Mouse (Mus musculus) neural tube, embryonic 15.5 days (tissue): Measurements from ENCODE around the gene Stip1. TPM values are rescaled to one million over a fixed set of nuclear protein-coding genes. Genes with fewer than 3 reads are reported as not detected.
"Not testable (repeated sequence)": the region's sequence is repeated elsewhere in the genome, so short reads cannot be mapped to it uniquely, and the experiment has no call there.

ENCODE experiments used
- ATAC-seq: fragments of 200-750 bp; cut with Nextera tagmentation; 2 replicates; pipeline ENCODE4 v1.8.0; 2017; ENCODE audit warnings: mild to moderate bottlenecking, moderate TSS enrichment, moderate library complexity; ENCODE audit not compliant: low FRiP score
- H3K27ac ChIP-seq: fragments of 300-500 bp; sonication (generic); replicated peaks from 2 replicates; pipeline ENCODE4 v1.5.1; 2015; ENCODE audit warnings: mild to moderate bottlenecking, inconsistent platforms
- H3K27me3 ChIP-seq: fragments of 300-500 bp; sonication (generic); replicated peaks from 2 replicates; pipeline ENCODE4 v1.6.1; 2015; ENCODE audit warnings: inconsistent platforms
- H3K36me3 ChIP-seq: fragments of 300-500 bp; sonication (generic); 2 replicates; pipeline ENCODE4 v1.6.1; 2015; ENCODE audit warnings: inconsistent platforms
- H3K4me1 ChIP-seq: fragments of 300-500 bp; sonication (generic); 2 replicates; pipeline ENCODE4 v1.6.1; 2015; ENCODE audit warnings: inconsistent platforms
- H3K4me2 ChIP-seq: fragments of 300-500 bp; sonication (generic); 2 replicates; pipeline ENCODE4 v1.6.1; 2015; ENCODE audit warnings: inconsistent platforms, mild to moderate bottlenecking, moderate library complexity
- H3K4me3 ChIP-seq: fragments of 300-500 bp; sonication (generic); replicated peaks from 2 replicates; pipeline ENCODE4 v1.5.1; 2015; ENCODE audit warnings: mild to moderate bottlenecking, inconsistent platforms
- H3K9ac ChIP-seq: fragments of 300-500 bp; sonication (generic); replicated peaks from 2 replicates; pipeline ENCODE4 v1.6.1; 2015; ENCODE audit warnings: mild to moderate bottlenecking, inconsistent platforms
- H3K9me3 ChIP-seq: fragments of 300-500 bp; sonication (generic); replicated peaks from 2 replicates; pipeline ENCODE4 v1.6.1; 2016; ENCODE audit warnings: inconsistent platforms
- WGBS: fragments of 180-500 bp; shearing (Covaris S2); methylation state at CpG from one replicate; pipeline ENCODE4 v1.1.7; 2015; ENCODE audit warnings: mixed read lengths; 5-methylcytosine and 5-hydroxymethylcytosine counted together
- polyA plus RNA-seq: library from polyadenylated mRNA; unstranded; fragments of >200 nt; fragmentation: Nextera tagmentation; extraction: Ambion mirVana; gene quantifications from 2 replicates; pipeline ENCODE4 v1.2.1, GENCODE M21; 2015

The Stip1 gene
- polyA plus RNA-seq, result 210 and 232 TPM in 2 replicates

- H3K4me2 ChIP-seq, result peak within 1 kb of the TSS; percentile 91
- H3K4me1 ChIP-seq, result peaks cover 33% of the 10 kb centered on the region
- no peaks in the 10 kb centered on the region for H3K9me3 ChIP-seq
- peak within 1 kb of the TSS; percentile 91 for H3K9ac ChIP-seq
- H3K36me3 ChIP-seq, result no peaks in the 10 kb centered on the region; the same call in 1 of the 2 replicates
- under 1% methylated on average over 49 of the region's 49 CpGs for WGBS
- ATAC-seq, result peak; percentile 99
- H3K27ac ChIP-seq, result peak within 1 kb of the TSS; percentile 96
- peak within 1 kb of the TSS; percentile 86 for H3K4me3 ChIP-seq
- H3K27me3 ChIP-seq, result no peaks in the 10 kb centered on the region
Measured at GRCm38 (mm10) chr19:7039841-7040636, at the start of gene Stip1. Stip1 (minus strand) TSS chr19:7039967.

DNA sequence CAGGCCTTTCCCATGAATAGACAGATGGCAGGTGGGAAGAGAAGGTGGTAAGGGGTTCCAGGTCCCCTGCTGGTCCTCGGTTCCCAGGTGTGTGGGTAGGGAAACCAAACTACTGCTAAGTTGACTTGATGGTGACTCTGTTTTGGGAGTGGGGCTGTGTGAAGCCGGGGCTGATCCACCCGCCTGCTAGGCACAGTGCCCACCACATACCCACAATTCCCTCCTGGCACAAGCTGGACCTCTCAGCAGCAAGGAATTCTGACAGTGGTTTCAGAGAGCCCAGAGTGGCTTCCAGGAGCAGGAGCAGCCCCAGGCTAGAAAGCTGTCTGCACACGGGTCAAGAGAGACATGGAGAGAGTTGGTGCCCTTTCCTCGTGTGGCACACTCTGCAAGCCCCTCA lies 49.3 kb upstream of the Stip1 start:
- peaks cover 75% of the 10 kb centered on the region for H3K4me1 ChIP-seq
- H3K4me2 ChIP-seq, result no peak overlapping the region
- H3K36me3 ChIP-seq, result no peaks in the 10 kb centered on the region
- no peak overlapping the region for H3K9ac ChIP-seq
- H3K27me3 ChIP-seq, result peaks cover 11% of the 10 kb centered on the region
- 53% methylated on average over 5 of the region's 5 CpGs for WGBS
- no peaks in the 10 kb centered on the region for H3K9me3 ChIP-seq
- ATAC-seq, result no peak
- H3K27ac ChIP-seq, result no peak overlapping the region
- H3K4me3 ChIP-seq, result no peak overlapping the region

GRCm38 (mm10) chr19:7088558-7088957 lies 48.8 kb upstream of the Stip1 start:
- Histone ChIP-seq H3K36me3 (no peaks in the 10 kb centered on the region), H3K9me3 (no peaks in the 10 kb centered on the region), H3K9ac (no peak overlapping the region), H3K4me3 (no peak overlapping the region), H3K4me1 (peaks cover 78% of the 10 kb centered on the region), H3K27me3 (peaks cover 11% of the 10 kb centered on the region), H3K4me2 (no peak overlapping the region), H3K27ac (no peak overlapping the region)
- 22% methylated on average over 9 of the region's 9 CpGs for WGBS
- ATAC-seq, result no peak

GRCm38 (mm10) chr19:7084734-7085133 lies 45.0 kb upstream of the Stip1 start:
- WGBS, result 42% methylated on average over 15 of the region's 15 CpGs
- Histone ChIP-seq H3K9me3 (no peaks in the 10 kb centered on the region), H3K4me3 (no peak overlapping the region), H3K9ac (no peak overlapping the region), H3K36me3 (no peaks in the 10 kb centered on the region), H3K27ac (no peak overlapping the region), H3K27me3 (peaks cover 11% of the 10 kb centered on the region), H3K4me2 (no peak overlapping the region), H3K4me1 (peaks cover 55% of the 10 kb centered on the region)
- ATAC-seq, result no peak

DNA sequence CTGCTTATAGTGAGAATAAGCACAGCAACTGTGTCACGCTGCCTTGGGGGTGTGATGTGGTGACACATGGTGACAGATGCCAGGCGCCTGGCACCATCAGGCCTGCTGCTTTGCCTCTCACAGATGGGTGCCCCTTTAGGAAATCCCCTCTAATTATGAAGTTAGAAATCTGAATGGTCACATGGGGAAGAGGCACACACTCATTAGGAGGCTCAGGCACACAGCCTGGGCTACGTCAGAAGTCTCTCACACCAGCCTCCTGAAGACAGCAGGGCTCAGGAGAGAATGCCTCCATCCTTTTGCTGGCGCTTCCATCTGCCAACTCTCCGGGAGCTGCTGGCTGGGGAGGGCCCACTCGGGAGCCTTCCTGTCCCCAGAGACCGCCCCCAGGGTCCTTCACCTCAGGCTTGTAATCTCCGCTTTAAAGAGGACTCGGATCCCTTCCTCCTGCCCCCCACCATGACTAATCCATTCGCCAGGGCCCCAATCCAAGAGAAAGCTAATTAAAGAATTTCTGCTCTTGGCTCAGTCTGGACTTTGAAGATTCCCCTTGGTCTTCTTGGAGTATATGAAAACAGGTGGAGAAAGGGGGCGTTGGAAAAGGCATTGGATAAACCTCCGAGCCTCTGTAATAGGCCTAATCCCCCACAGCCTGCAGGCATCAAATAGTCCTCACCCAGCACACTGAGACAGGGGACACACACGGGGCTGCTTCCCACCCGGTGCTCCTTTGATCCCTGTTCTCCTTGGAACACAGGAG lies 43.4 kb upstream of the Stip1 start:
- Histone ChIP-seq H3K4me3 (no peak overlapping the region), H3K36me3 (no peaks in the 10 kb centered on the region), H3K27me3 (peaks cover 13% of the 10 kb centered on the region), H3K4me2 (no peak overlapping the region), H3K4me1 (peaks cover 53% of the 10 kb centered on the region), H3K9ac (no peak overlapping the region), H3K27ac (0 out of 2 replicates have a peak overlapping the region, but pooled peaks have one; percentile 15), H3K9me3 (no peaks in the 10 kb centered on the region)
- 23% methylated on average over 14 of the region's 14 CpGs for WGBS
- ATAC-seq, result no peak

DNA sequence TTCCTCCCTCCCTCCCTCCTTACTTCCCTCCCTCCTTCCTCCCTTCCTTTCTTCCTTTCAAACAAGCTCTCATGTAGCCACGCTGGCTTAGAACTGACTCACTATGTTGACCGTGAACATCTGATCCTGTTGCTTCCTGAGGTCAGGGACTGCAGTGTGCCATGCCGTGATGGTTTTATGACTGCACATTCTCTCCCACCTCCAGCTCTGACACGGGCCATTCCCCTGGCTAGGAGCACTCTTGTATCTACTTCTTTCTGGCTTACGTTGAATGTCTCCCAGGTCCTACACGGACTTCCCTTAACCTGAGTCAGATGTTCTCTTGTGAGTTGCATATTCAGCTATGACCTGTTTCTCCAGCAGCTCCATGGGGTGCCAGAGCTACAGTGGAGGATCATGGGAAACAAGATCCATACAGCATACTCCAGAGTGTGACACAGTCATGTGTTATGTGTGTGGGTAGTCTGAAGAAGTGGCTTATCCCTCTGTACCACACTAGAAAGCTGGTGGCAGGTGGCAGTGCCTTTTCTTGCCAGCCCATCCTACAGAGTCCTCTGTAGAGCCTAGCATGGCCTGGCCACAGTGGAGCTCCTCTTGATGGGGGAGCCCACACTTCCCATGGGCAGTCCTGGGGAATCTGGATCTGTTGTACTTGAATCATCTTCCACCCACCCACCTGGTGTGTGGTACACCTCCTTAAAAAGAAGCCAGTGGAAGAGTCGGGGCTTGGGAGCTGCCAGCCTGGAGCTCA lies 41.9 kb upstream of the Stip1 start:
- peaks cover 53% of the 10 kb centered on the region for H3K4me1 ChIP-seq
- no peak overlapping the region for H3K4me2 ChIP-seq
- H3K36me3 ChIP-seq, result no peaks in the 10 kb centered on the region
- H3K27ac ChIP-seq, result no peak overlapping the region
- ATAC-seq, result no peak
- no peak overlapping the region for H3K9ac ChIP-seq
- no peaks in the 10 kb centered on the region for H3K9me3 ChIP-seq
- no peak overlapping the region for H3K4me3 ChIP-seq
- peaks cover 10% of the 10 kb centered on the region for H3K27me3 ChIP-seq
- 54% methylated on average over 7 of the region's 7 CpGs for WGBS

DNA sequence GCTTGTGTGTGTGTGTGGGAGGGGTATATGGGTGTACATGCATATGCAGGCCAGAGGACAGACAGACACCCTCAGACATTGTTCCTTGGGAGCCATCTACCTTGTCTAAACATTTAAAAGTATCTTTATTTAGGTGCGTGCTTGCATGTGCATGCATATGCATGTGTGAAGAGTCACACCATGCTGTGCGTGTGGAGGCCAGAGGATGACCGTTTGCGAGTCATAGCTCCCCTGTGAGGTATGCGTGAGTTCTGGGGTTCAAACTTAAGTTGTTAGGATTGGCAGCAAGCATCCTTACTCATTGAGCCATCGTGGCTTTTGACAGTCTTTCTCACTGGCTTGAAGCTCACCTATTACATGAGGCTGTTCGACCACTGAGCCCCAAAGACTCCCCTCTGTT lies 38.5 kb upstream of the Stip1 start:
- Histone ChIP-seq H3K9ac (no peak overlapping the region), H3K4me1 (peaks cover 43% of the 10 kb centered on the region), H3K9me3 (no peaks in the 10 kb centered on the region), H3K4me3 (no peak overlapping the region), H3K4me2 (no peak overlapping the region), H3K27ac (no peak overlapping the region), H3K36me3 (no peaks in the 10 kb centered on the region), H3K27me3 (peaks cover 22% of the 10 kb centered on the region)
- 86% methylated on average over 7 of the region's 7 CpGs for WGBS
- no peak for ATAC-seq

GRCm38 (mm10) chr19:7077666-7078065 lies 37.9 kb upstream of the Stip1 start:
- no peak overlapping the region for H3K4me2 ChIP-seq
- H3K9ac ChIP-seq, result no peak overlapping the region
- H3K9me3 ChIP-seq, result no peaks in the 10 kb centered on the region
- peaks cover 43% of the 10 kb centered on the region for H3K4me1 ChIP-seq
- H3K27me3 ChIP-seq, result peaks cover 24% of the 10 kb centered on the region
- no peak overlapping the region for H3K4me3 ChIP-seq
- 40% methylated on average over 9 of the region's 9 CpGs for WGBS
- ATAC-seq, result no peak
- no peak overlapping the region for H3K27ac ChIP-seq
- H3K36me3 ChIP-seq, result no peaks in the 10 kb centered on the region

GRCm38 (mm10) chr19:7075336-7075735 lies 35.6 kb upstream of the Stip1 start:
- peaks cover 40% of the 10 kb centered on the region for H3K27me3 ChIP-seq
- H3K36me3 ChIP-seq, H3K4me2 ChIP-seq, H3K9me3 ChIP-seq, H3K27ac ChIP-seq, H3K9ac ChIP-seq, ATAC-seq, H3K4me3 ChIP-seq: not testable (repeated sequence)
- WGBS, result 85% methylated on average over 11 of the region's 11 CpGs
- H3K4me1 ChIP-seq, result peaks cover 63% of the 10 kb centered on the region

GRCm38 (mm10) chr19:7073997-7074781 lies 34.4 kb upstream of the Stip1 start:
- ATAC-seq, result no peak
- H3K27ac ChIP-seq, result no peak overlapping the region
- peaks cover 63% of the 10 kb centered on the region for H3K4me1 ChIP-seq
- peaks cover 40% of the 10 kb centered on the region for H3K27me3 ChIP-seq
- no peak overlapping the region for H3K4me3 ChIP-seq
- no peaks in the 10 kb centered on the region for H3K36me3 ChIP-seq
- no peaks in the 10 kb centered on the region for H3K9me3 ChIP-seq
- H3K4me2 ChIP-seq, result no peak overlapping the region
- WGBS, result 23% methylated on average over 12 of the region's 12 CpGs
- H3K9ac ChIP-seq, result no peak overlapping the region

- WGBS, result 45% methylated on average over 6 of the region's 6 CpGs
- Histone ChIP-seq H3K4me1 (peaks cover 69% of the 10 kb centered on the region), H3K9me3 (no peaks in the 10 kb centered on the region), H3K36me3 (no peaks in the 10 kb centered on the region), H3K27ac (no peak overlapping the region), H3K4me3 (no peak overlapping the region), H3K27me3 (peaks cover 35% of the 10 kb centered on the region), H3K9ac (no peak overlapping the region), H3K4me2 (no peak overlapping the region)
- no peak for ATAC-seq
Measured at GRCm38 (mm10) chr19:7072221-7072620, 32.5 kb upstream of the Stip1 start.
